Mouse (Mus musculus) embryo, embryonic 11.5 days (tissue): ENCODE measurements around the gene Mkrn3.

Source experiments
- DNase-seq: peaks from one replicate; pipeline ENCODE4 v3.0.0-alpha.2; 2012; ENCODE audit warnings: low read depth, low spot score

Mkrn3 gene

GRCm38 (mm10) chr7:62419493-62420360 is at the start of gene Mkrn3:
Gene Mkrn3 (minus strand): TSS chr7:62420139.
- DNase-seq = peak; percentile 74

- peak; percentile 40 for DNase-seq
These were observed 44.2 kb upstream of the Mkrn3 start, which contains the start of gene Peg12 for GRCm38 (mm10) chr7:62463878-62464755. Gene Peg12 (minus strand): TSS chr7:62464510.

GRCm38 (mm10) chr7:62463007-62463877 is 43.3 kb upstream of the Mkrn3 start:
- peak; percentile 19 for DNase-seq

GRCm38 (mm10) chr7:62462229-62463006 is 42.5 kb upstream of the Mkrn3 start:
- DNase-seq = peak; percentile 35

GRCm38 (mm10) chr7:62452353-62452752 is 32.4 kb upstream of the Mkrn3 start:
- DNase-seq = no peak

GRCm38 (mm10) chr7:62445431-62446165 is 25.7 kb upstream of the Mkrn3 start:
- DNase-seq = no peak

- DNase-seq = no peak
These were observed 16.5 kb upstream of the Mkrn3 start for GRCm38 (mm10) chr7:62436394-62436793.

- no peak for DNase-seq
These were observed 13.3 kb upstream of the Mkrn3 start for GRCm38 (mm10) chr7:62433243-62433642.

- DNase-seq = no peak
These were observed 8.4 kb upstream of the Mkrn3 start for GRCm38 (mm10) chr7:62428337-62428736.

GRCm38 (mm10) chr7:62423210-62423609 is 3.3 kb upstream of the Mkrn3 start:
- DNase-seq = no peak

GRCm38 (mm10) chr7:62420566-62420965 is 627 bp upstream of the Mkrn3 start:
- no peak for DNase-seq

- DNase-seq = no peak
These were observed 840 bp downstream of the Mkrn3 start for GRCm38 (mm10) chr7:62419105-62419492.

GRCm38 (mm10) chr7:62418346-62418745 is 1.6 kb downstream of the Mkrn3 start:
- DNase-seq = no peak

GRCm38 (mm10) chr7:62416173-62416572 is 3.8 kb downstream of the Mkrn3 start:
- DNase-seq = no peak

GRCm38 (mm10) chr7:62415222-62415621 is 4.7 kb downstream of the Mkrn3 start:
- no peak for DNase-seq

- no peak for DNase-seq
These were observed 12.1 kb downstream of the Mkrn3 start for GRCm38 (mm10) chr7:62407803-62408202.

- no peak for DNase-seq
These were observed 13.3 kb downstream of the Mkrn3 start for GRCm38 (mm10) chr7:62406573-62407050.

- no peak for DNase-seq
These were observed 27.7 kb downstream of the Mkrn3 start for GRCm38 (mm10) chr7:62392202-62392601.

GRCm38 (mm10) chr7:62388291-62388690 is 31.6 kb downstream of the Mkrn3 start:
- no peak for DNase-seq

GRCm38 (mm10) chr7:62382391-62382790 is 37.5 kb downstream of the Mkrn3 start:
- DNase-seq = no peak
